ENCODE assay signal across 8 mouse cellular contexts in the genomic region with DNA sequence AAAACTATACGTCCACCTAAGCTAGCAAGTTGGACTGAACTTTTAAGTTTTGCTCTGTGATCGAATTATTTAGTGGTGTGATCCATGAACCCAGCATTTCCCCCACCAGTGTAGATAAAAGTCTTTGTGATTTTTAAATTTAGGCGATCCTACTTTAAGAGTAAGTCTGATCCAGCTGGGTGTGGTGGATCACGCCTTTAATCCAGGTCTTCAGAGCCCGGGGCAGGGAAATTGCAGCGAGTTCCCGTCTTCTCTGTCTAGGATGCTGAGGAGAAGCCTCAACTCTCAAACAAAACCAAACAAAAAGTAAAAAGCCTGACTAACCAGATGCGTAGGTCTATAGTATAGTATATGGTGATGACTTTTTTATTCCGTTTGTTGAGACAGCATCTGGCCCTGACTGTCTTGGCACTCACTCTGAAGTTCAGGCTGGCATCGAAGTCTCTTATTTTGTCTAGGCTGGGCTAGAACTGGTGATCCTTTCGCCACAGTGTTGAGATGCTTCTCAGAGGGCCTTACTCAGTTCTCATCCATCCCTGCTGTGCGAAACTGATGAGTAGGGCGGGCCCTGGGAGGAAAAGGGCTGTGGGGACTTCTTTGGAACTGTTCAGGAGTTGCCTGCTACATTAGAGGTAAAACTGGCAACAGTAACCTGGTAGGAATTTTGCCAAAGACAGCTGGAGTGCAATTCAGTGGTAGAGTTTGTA. TPM values are rescaled to one million over a fixed set of nuclear protein-coding genes. Genes with fewer than 3 reads are reported as not detected.
DNase-seq lines count a peak whose midpoint lies in the region; ATAC-seq lines count a peak whose summit lies in the region.

No protein-coding gene starts in this region.

- ATAC-seq in kidney, embryonic 16.5 days (ENCODE audit: low FRiP score, low TSS enrichment): no peak
- ATAC-seq in embryonic facial prominence, embryonic 11.5 days (replicated peaks; ENCODE audit: insufficient number of reproducible peaks, low FRiP score, low TSS enrichment, low read depth): no peak
- peak; percentile 4; the same call in 1 of the 2 replicates for ATAC-seq in hindbrain, embryonic 16.5 days
- no peak for ATAC-seq in midbrain, embryonic 16.5 days

- no peaks in the 10 kb centered on the region for H3K27me3 ChIP-seq in kidney, embryonic 16.5 days (ENCODE audit: insufficient read depth, low read length)
- no peaks in the 10 kb centered on the region; the same call in 1 of the 2 replicates for H3K27me3 ChIP-seq in embryonic facial prominence, embryonic 11.5 days (ENCODE audit: control insufficient read depth, insufficient read depth, low read length)
- peaks cover 12% of the 10 kb centered on the region; the same call in 1 of the 2 replicates for H3K27me3 ChIP-seq in hindbrain, embryonic 16.5 days (replicated peaks; ENCODE audit: control insufficient read depth, insufficient read depth, low read length)
- peaks cover 13% of the 10 kb centered on the region for H3K27me3 ChIP-seq in midbrain, embryonic 16.5 days (ENCODE audit: control insufficient read depth, insufficient read depth, low read depth, low read length)

- H3K27ac ChIP-seq in kidney, embryonic 16.5 days (ENCODE audit: low read length): 0 out of 2 replicates have a peak overlapping the region, but pooled peaks have one; percentile 11
- H3K27ac ChIP-seq in embryonic facial prominence, embryonic 11.5 days (replicated peaks; ENCODE audit: low read depth, low read length): no peak overlapping the region
- H3K27ac ChIP-seq in hindbrain, embryonic 16.5 days (ENCODE audit: low read depth, low read length): no peak overlapping the region
- H3K27ac ChIP-seq in midbrain, embryonic 16.5 days (ENCODE audit: low read length): no peak overlapping the region

- no peaks in the 10 kb centered on the region for H3K9me3 ChIP-seq in kidney, embryonic 16.5 days (ENCODE audit: low read length)
- H3K9me3 ChIP-seq in embryonic facial prominence, embryonic 11.5 days (replicated peaks; ENCODE audit: control insufficient read depth, low read length): no peaks in the 10 kb centered on the region
- H3K9me3 ChIP-seq in hindbrain, embryonic 16.5 days (ENCODE audit: control insufficient read depth, low read length): no peaks in the 10 kb centered on the region
- H3K9me3 ChIP-seq in midbrain, embryonic 16.5 days (replicated peaks; ENCODE audit: control insufficient read depth, low read length, poor library complexity, severe bottlenecking): no peaks in the 10 kb centered on the region; the same call in 1 of the 2 replicates

- H3K4me1 ChIP-seq in kidney, embryonic 16.5 days (ENCODE audit: insufficient read depth, low read length): peaks cover 11% of the 10 kb centered on the region; the same call in 1 of the 2 replicates
- H3K4me1 ChIP-seq in embryonic facial prominence, embryonic 11.5 days (ENCODE audit: control insufficient read depth, insufficient read depth, low read length): no peaks in the 10 kb centered on the region
- H3K4me1 ChIP-seq in hindbrain, embryonic 16.5 days (ENCODE audit: control insufficient read depth, insufficient read depth, low read depth, low read length): no peaks in the 10 kb centered on the region
- H3K4me1 ChIP-seq in midbrain, embryonic 16.5 days (ENCODE audit: control insufficient read depth, insufficient read depth, low read length): peaks cover 9% of the 10 kb centered on the region

- peak overlapping the region; percentile 68 for H3K4me3 ChIP-seq in kidney, embryonic 16.5 days (ENCODE audit: low read length)
- peak overlapping the region; percentile 57 for H3K4me3 ChIP-seq in embryonic facial prominence, embryonic 11.5 days (ENCODE audit: low read depth, low read length)
- peak overlapping the region; percentile 82 for H3K4me3 ChIP-seq in hindbrain, embryonic 16.5 days (ENCODE audit: low read length)
- peak overlapping the region; percentile 83 for H3K4me3 ChIP-seq in midbrain, embryonic 16.5 days (ENCODE audit: low read depth, low read length)

- peak overlapping the region; percentile 68 for H3K4me2 ChIP-seq in kidney, embryonic 16.5 days (replicated peaks; ENCODE audit: low read depth, low read length)
- H3K4me2 ChIP-seq in embryonic facial prominence, embryonic 11.5 days (ENCODE audit: low read depth, low read length): peak overlapping the region; percentile 94
- peak overlapping the region; percentile 99 for H3K4me2 ChIP-seq in hindbrain, embryonic 16.5 days (ENCODE audit: low read length)
- peak overlapping the region; percentile 99 for H3K4me2 ChIP-seq in midbrain, embryonic 16.5 days (ENCODE audit: low read length)

- no peaks in the 10 kb centered on the region for H3K36me3 ChIP-seq in kidney, embryonic 16.5 days (ENCODE audit: insufficient read depth, low read length)
- H3K36me3 ChIP-seq in embryonic facial prominence, embryonic 11.5 days (replicated peaks; ENCODE audit: control insufficient read depth, insufficient read depth, low read depth, low read length): no peaks in the 10 kb centered on the region
- no peaks in the 10 kb centered on the region for H3K36me3 ChIP-seq in hindbrain, embryonic 16.5 days (ENCODE audit: control insufficient read depth, insufficient read depth, low read length)
- no peaks in the 10 kb centered on the region for H3K36me3 ChIP-seq in midbrain, embryonic 16.5 days (ENCODE audit: control insufficient read depth, insufficient read depth, low read length)

- peak overlapping the region; percentile 80 for H3K9ac ChIP-seq in kidney, embryonic 16.5 days (replicated peaks; ENCODE audit: low read length)
- H3K9ac ChIP-seq in embryonic facial prominence, embryonic 11.5 days (replicated peaks; ENCODE audit: low read length): no peak overlapping the region; the same call in 1 of the 2 replicates
- H3K9ac ChIP-seq in hindbrain, embryonic 16.5 days (ENCODE audit: low read depth, low read length): no peak overlapping the region; the same call in 1 of the 2 replicates
- peak overlapping the region; percentile 89; the same call in 1 of the 2 replicates for H3K9ac ChIP-seq in midbrain, embryonic 16.5 days (ENCODE audit: low read depth, low read length)

- 33% methylated on average over 13 of the region's 13 CpGs for WGBS in kidney, embryonic 16.5 days
- WGBS in embryonic facial prominence, embryonic 11.5 days: 30% methylated on average over 13 of the region's 13 CpGs
- 30% methylated on average over 13 of the region's 13 CpGs for WGBS in hindbrain, embryonic 16.5 days
- 29% methylated on average over 13 of the region's 13 CpGs for WGBS in midbrain, embryonic 16.5 days

- no peak for DNase-seq in kidney, postnatal 10 days
- peak; percentile 9 for DNase-seq in embryonic facial prominence, embryonic 11.5 days (ENCODE audit: low spot score)
- no peak for DNase-seq in gastrocnemius, adult 18-20 months (ENCODE audit: low spot score)
- DNase-seq in c-Kit-positive CD71-positive TER-119-positive erythroid progenitor cells, embryonic 14.5 days (ENCODE audit: low spot score): no peak
- no peak for DNase-seq in layer of hippocampus, postnatal 36 days

RNA-seq across cellular contexts. Expression of gene Mboat1, which starts 0.8 kb away (rescaled TPM):
- polyA plus RNA-seq in kidney, embryonic 16.5 days (2015; fragmentation: Nextera tagmentation; extraction: Ambion mirVana): 30.7 and 32.4 TPM in 2 replicates
- 9.8 and 10.3 TPM in 2 replicates for polyA plus RNA-seq in embryonic facial prominence, embryonic 11.5 days (2014; fragmentation: Nextera tagmentation; extraction: Ambion mirVana)
- polyA plus RNA-seq in hindbrain, embryonic 16.5 days (2015; fragmentation: Nextera tagmentation; extraction: Ambion mirVana): 2.6 and 3.4 TPM in 2 replicates
- polyA plus RNA-seq in midbrain, embryonic 16.5 days (2015; fragmentation: Nextera tagmentation; extraction: Ambion mirVana): 1.6 TPM in 2 replicates
- 1 to 10 TPM; 1.7 to 3.3 TPM for total RNA-seq in gastrocnemius, adult 18-20 months (2021)
- 1 to 10 TPM; 1.5 to 2.0 TPM for total RNA-seq in layer of hippocampus, postnatal 36 days (2021)

Comparison
In these comparisons a context has a peak if more than half of its experiments do, and no peak if none do; other contexts are left out.
1. H3K9ac ChIP-seq: peak in kidney, embryonic 16.5 days (single experiment) and midbrain, embryonic 16.5 days (single experiment); none in embryonic facial prominence, embryonic 11.5 days (single experiment) and hindbrain, embryonic 16.5 days (single experiment).
2. Peak in every context shown above with its lines, with median percentiles within 50 percentile points of each other: H3K4me2 ChIP-seq and H3K4me3 ChIP-seq.